Mouse (Mus musculus) cerebellum, postnatal 14 days (tissue): ENCODE data around the gene Pole3.
"Not testable (repeated sequence)": the region's sequence is repeated elsewhere in the genome, so short reads cannot be mapped to it uniquely, and the experiment has no call there.

Source experiments
- DNase-seq, 2 experiments: peaks; one replicate each; pipeline ENCODE4 v3.0.0; 2021; ENCODE audit warnings: mixed read lengths in 2 of 2

Gene Pole3

DNA sequence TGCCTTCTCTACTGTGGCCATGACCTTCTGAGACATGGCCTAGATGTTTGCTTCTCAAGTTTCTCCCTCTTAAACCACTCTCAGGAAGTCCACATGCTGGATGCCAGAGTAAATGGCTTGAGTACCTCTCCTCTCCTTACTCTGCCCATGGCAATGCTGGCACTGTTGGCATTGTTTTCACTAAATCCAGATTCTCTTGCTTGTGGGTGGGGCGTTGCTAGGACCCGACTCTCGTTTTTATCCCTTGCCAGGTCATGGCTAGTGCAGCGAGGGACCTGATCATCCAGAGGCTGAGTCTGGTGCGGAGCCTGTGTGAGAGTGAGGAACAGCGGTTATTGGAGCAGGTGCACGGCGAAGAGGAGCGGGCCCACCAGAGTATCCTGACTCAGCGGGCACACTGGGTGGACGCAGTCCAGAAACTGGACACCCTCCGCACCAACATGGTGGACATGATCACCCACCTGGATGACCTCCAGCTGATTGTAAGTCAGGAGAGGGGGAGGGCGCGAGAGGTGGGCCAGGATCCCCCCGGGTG, 38.6 kb downstream of the Pole3 start:
- DNase-seq: no peak

DNA sequence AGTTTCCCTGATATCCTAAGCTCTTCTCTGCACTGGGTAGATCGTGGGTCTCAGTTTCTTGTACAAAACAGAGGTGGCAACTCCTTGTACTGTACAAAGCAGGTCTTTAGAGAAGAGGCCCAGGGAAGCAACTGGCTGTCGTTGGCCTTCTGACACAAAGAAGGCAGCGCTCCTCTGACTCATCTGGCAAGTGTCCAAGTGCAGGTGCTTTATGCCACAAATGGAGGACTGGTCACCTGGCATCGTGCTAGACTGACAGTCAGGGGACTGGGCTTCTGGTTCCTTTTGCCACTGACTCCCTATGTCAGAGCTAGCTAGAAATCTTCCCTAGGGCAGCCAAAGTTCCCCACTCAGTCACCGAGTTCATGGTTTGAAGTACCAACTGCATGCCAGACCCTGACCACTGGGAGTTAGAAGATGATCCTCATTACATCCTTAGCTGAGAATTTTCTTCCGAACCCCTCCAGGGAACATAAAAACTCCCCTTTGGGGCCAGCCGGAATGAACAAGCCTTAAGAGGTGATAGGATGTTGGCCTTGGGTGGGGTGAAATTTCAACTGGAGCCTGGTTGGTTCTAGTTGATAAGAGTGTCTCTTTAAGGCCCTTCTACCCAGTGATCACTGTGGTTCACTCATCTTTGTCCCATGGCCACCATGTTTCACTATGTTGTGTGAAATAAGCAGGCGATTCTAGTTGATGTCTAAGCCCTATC, 39.3 kb downstream of the Pole3 start:
- no peak for DNase-seq

DNA sequence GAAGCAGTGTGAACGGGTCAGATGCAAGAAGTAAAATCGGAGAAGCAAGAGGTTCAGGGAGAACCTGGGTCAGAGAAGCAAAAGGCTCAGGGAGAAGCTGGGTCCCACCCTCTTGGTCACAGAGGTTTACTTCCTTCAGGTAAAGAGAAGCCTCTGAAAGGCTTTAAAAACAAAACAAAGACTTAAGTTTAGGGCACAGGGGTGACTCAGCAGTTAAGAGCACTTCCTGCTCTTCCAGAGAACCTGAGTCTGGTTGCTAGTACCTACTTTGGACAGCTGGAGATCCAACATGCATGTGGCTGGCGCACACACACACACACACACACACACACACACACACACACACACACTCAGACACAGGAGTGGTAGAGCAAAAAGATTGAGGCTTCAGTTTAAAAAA, 39.9 kb downstream of the Pole3 start:
- DNase-seq: no peak

DNA sequence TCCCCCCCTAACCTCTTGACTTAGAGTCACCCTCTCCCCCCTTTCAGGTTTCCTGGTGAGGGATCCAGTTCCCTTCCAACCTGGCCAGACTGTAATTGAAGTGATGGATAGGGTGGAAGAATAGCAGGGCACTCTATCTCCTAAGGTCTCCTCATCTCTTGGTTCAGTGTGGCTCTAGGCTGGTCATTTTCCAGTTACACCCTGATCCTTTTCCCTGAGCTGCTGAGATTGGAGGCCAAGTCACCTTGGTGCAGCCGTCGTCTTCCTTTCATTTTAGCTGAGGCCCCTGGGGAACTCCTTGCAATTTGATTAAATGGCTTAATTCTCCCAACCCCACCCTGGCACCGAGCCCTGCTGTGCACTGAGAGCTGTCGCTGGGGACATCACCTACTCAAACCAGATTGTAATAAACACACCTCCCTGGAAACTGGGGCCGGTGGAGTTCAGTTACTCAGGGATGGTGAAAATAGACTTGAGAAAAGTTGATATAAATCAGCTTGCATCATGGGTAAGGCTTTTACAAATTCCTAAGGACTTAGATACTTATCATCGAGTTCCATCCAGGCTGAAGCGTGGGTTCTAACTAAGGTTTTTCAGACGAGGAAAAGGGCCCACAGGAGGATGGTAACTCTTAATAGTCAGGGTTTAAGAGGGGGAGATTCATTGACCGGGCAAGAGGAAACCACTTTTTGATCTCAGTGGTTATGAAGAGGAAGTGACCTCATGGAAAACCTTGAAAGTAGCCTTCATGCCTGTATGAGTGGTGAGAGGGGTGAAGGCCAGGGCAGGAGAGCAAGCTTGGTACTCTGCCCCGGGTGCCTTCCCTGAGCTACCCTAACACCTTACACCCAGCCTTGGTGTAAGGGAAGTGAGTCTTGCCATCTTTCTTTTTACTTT, 43.9 kb downstream of the Pole3 start:
- DNase-seq: no peak

DNA sequence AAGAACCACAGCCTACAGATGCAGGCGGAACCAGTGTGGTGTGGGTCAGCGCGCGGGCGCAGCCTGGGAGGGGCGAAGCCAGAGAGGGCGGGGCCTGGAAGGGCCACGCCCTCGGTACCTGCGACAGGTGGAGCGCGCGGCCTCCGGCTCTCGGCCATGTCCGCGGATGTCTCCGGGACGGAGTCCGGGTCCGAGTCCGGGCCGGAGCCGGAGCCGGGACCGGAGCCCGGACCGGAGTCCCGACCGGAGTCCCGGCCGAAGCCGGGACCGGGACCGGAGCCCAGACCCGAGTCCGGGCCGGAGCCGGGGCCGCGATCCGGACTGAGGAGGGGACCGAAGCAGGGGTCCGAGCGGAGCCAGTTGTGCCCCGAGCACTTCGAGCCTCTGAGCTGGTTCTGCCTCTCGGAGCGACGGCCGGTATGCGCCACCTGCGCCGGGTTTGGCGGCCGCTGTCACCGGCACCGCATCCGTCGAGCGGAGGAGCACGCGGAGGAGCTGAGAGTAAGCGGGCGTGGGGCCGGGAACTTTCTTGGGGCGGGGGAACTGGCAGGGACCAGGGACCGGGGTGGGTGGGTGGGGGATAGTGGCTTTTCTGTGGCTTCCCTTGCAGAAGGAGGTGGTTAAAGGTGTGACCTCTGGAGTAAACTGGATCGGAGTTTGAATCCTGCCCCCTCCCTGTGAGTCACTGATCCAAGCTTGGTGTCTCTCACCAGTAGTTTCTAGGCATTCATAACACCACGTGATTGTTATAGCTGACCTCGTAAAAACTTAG, 44.7 kb downstream of the Pole3 start, which contains the start of gene Bspry:
TSS of gene Bspry (plus strand) at position 117 of the 772 bp plus-strand sequence.
- peak; percentile 29 to 47 for DNase-seq

DNA sequence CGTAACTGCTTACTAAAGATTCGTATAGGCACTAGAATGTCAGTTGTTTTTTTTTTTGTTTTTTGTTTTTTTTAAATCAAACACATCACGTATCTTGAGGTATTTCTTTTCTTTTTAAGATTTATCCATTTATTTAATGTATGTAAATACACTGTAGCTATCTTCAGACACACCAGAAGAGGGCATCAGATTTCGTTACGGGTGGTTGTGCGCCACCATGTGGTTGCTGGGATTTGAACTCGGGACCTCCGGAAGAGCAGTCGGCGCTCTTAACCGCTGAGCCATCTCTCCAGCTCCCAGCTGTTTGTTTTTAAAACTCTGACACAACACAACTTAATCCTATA, 45.3 kb downstream of the Pole3 start:
- DNase-seq: not testable (repeated sequence)

DNA sequence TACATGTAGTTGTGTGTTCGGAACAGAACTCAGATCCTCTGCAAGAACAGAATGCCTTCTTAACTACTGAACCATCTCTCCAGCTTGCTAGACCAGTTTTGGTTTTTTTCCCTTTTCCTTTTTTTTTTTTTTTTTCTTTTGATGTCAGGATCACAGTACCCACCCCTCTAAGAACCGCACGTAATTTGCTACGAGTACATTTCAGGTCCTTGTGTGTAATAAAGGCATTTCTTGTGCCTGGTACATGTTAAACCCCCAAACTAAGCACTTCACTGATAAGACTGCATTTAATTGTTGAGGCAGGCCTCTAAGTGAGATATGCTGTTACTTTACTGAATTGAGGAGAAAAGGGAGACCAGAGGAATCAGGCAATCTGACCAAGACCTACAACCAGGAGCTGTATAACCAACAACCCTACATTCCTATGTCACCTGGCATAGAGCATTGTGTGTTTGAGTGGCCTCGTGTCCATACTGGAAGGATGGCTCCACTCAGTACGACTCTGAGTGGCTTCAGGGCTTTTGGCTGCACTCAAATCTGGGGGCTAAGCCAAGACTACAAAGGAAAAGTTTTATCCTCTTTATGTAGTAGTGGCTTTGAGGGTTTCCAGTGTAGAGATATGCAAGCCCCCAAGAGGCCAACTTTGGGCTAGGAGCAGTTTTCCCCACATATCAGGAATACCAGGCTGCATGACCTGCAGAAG, 47.2 kb downstream of the Pole3 start:
- DNase-seq: no peak

DNA sequence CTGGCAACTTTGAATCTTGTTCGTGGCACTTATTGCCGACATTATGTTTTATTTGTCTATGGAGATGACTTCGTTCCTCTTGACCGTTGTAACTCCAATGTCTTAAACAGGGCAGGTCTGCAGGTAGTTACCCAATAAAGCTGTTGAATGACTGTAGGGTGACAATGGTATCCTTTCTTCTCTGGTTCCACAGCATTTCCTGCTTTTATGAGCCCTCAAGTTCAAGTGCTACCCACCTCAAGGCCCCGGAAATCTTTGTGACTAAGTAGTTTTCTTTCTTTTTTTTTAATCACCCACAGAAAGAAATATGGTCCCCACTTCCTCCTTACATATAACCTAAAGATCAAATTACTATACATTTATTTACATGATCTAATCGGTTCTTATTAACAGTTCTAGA, 49.1 kb downstream of the Pole3 start:
- no peak for DNase-seq

DNA sequence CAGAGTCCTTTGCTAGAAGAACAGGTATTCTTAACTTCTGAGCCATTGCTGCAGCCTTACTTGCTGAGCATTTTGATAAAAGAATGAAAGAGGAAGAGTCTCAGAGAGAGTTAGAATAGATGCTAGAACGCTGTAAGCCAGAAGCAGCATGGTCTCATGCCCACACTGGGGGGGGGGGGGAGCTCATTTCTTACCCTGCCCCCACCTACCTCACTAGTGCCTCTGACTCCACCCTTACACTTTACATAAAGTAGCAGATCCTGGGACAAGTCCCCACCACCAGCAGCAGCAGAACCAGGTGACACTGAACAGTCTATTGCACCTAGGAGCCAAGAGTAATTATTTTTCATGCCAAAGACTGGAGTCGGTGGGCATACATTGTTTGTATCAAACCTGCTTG, 49.7 kb downstream of the Pole3 start:
- no peak for DNase-seq
